Mouse (Mus musculus) spleen, adult 18-20 months (tissue): ENCODE measurements around the gene Olfr484.
"Not testable (repeated sequence)": the region's sequence is repeated elsewhere in the genome, so short reads cannot be mapped to it uniquely, and the experiment has no call there.

Experiments used
- DNase-seq, 2 experiments: peaks; one replicate each; pipeline ENCODE4 v3.0.0; 2022; ENCODE audit warnings: mixed read lengths in 2 of 2

The Olfr484 gene

GRCm38 (mm10) chr7:108127349-108127748 lies at the start of gene Olfr484:
Olfr484 (minus strand) TSS chr7:108127449.
- no peak for DNase-seq

- DNase-seq = not testable (repeated sequence)
Measured at GRCm38 (mm10) chr7:108172642-108173041, 45.4 kb upstream of the Olfr484 start, which contains the start of gene Olfr486. Olfr486 (minus strand) TSS chr7:108172742.

- DNase-seq = no peak
Measured at GRCm38 (mm10) chr7:108159771-108160170, 32.5 kb upstream of the Olfr484 start, which contains the start of gene Olfr485. Olfr485 (minus strand) TSS chr7:108159871.

- no peak for DNase-seq
Measured at GRCm38 (mm10) chr7:108121416-108121815, 5.8 kb downstream of the Olfr484 start.

GRCm38 (mm10) chr7:108120681-108121080 lies 6.6 kb downstream of the Olfr484 start:
- DNase-seq = no peak

GRCm38 (mm10) chr7:108100549-108100948 lies 26.7 kb downstream of the Olfr484 start, which contains the start of gene Olfr483:
Olfr483 (plus strand) TSS chr7:108100849.
- no peak for DNase-seq

GRCm38 (mm10) chr7:108097486-108097885 lies 29.8 kb downstream of the Olfr484 start, which contains the start of gene Olfr482:
Olfr482 (minus strand) TSS chr7:108097586.
- DNase-seq = no peak

- no peak for DNase-seq
Measured at GRCm38 (mm10) chr7:108079555-108079954, 47.7 kb downstream of the Olfr484 start, which contains the start of gene Olfr481. Olfr481 (plus strand) TSS chr7:108079855.
